Mouse (Mus musculus) gastrocnemius, postnatal 4 days (tissue): ENCODE data around the gene Odf3l1. TPM values are rescaled to one million over a fixed set of nuclear protein-coding genes. Genes with fewer than 3 reads are reported as not detected.
"Not testable (repeated sequence)": the region's sequence is repeated elsewhere in the genome, so short reads cannot be mapped to it uniquely, and the experiment has no call there.

ENCODE experiments used
- DNase-seq, 2 experiments: peaks; one replicate each; pipeline ENCODE4 v3.0.0; 2021 to 2022; ENCODE audit warnings: low spot score in 2 of 2, mixed read lengths in 2 of 2
- long read RNA-seq, 2 experiments: library from polyadenylated mRNA; stranded (forward); transcript quantifications; one replicate each; pipeline ENCODE4 v2.0.0; 2021
- total RNA-seq, 2 experiments: library from RNA; stranded (reverse); gene quantifications; 2 replicates each; pipeline ENCODE4 v1.2.3; 2021

The Odf3l1 gene
- 1 to 10 TPM; 1.1 to 1.6 TPM for total RNA-seq
- long read RNA-seq, experiment 1, partial matches to known transcripts: 1 of 1 reads
- long read RNA-seq, experiment 1, other reads (novel, unspliced or antisense): 0 of 1 reads
- long read RNA-seq, experiment 2, partial matches to known transcripts: 0 of 3 reads
- long read RNA-seq, experiment 2, other reads (novel, unspliced or antisense): 3 of 3 reads

DNA sequence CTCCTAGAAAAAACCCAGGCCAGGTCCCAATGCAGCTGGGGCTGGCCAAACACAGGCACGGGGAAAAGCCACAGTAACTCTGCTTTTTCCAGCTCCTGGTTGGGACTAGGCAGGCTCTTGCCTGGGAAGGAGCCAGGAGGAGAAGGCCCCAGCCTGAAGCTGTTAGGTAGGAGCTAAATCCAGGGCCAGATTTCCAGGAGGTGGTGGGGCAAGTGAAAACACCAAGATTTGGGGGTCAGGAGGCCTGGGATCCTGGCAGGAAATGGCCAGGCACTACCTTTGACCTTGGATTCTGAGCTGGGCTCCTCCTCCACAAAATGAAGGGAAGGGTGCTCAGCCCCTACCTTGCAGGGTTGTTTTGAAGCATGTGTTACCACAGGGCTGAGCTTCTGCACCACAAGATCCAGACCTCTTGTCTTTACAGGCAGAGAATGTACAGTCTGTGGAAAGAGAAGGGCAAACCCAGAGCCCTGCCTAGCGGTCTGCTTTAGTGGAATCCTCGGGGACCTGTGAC, at the start of gene Odf3l1:
TSS of gene Odf3l1 (minus strand) at position 464 of the 514 bp plus-strand sequence.
- DNase-seq: peak in 1 of 2 experiments; percentile 63

DNA sequence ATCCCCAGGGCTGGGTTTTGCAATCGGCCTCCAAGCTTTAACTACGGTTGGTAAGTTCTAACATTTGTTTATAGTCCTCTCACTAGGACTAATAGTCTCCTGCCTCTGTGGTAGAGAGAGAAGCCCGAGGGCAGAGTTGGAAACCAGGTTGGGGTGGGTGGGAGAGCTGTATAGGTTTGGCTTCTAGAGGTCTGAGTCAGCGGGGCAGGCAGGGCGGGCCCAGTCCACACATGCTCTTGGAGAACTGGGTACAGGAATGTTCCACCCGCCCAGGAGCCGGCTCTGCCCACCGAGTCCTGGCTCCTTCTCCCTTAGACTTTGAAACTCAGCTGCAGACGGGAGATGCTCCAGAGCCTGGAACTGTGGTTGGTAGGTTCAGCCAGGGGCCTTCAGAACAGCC, 49.5 kb upstream of the Odf3l1 start:
- no peak for DNase-seq

DNA sequence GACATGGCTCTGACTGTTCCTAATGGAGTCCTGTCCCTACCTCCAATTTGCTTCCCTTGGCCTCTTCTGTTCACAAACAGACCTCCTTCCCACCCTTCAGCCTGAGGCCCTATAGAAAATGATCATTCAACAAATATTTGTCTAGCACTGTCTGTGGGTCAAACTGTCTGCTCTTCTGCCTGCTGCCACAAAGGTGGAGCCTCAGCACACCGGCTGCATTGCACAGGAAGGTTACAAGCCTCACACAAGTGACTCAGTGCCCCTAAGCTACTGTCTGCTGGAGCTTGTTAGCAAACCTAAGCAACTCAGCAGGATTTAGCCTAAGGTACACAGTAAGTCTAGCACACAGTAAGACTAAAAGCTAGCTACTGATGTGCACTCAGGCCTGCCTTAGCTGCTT, 46.5 kb upstream of the Odf3l1 start:
- no peak for DNase-seq

DNA sequence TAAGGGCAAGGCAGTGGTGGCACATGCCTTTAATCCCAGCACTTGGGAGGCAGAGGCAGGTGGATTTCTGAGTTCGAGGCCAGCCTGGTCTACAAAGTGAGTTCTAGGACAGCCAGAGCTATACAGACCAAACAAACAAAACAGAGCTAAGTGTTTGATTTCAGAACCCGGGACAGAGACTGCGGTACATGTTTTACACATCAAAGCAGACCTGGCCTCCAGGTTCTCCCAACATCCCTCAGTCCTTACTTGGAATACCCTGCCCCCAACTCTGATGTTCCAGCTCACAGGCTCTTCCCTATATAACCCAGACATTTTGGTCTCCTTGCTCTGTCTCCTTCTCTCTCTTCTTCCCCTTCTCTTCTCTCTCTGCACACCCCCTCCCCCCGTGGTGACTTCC, 45.5 kb upstream of the Odf3l1 start:
- not testable (repeated sequence) for DNase-seq

DNA sequence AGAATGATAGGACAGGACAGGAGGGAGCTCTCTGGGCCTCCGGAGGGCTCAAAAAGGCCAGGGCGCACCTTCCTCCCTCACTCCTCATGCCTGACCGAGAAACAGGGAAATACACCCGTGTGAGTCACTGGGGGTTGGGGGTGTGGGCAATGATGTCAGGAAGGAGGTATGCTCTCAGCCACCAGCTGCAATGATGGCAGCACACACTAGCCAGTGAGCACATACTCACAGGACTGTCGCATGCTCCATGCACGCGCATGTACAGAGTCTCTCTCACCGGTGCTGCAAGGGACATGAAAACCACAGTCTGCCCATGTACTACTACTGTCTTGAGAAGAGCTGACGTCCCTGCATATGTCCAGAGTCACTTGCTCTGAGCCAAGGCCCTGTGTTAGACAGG, 43.1 kb upstream of the Odf3l1 start:
- no peak for DNase-seq

DNA sequence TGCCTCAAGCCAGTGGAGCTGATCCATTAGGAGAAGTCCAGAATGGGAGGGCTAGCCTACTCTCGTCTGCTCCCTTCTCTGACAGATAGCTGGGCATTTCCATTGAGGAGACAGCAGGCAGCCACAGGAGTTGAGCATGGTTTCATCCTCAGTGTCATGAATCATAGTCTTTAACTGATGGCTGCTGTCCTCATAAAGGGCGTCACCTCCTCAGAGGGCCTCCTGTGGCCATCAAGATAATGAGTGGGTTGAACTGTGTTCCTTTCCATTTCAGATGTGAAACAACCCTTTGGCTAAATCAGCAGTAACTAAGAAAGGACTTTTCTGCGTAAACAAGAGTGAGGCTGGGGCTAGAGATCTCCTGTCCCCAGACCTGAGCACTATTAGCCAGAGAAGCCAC, 39.2 kb upstream of the Odf3l1 start:
- no peak for DNase-seq

DNA sequence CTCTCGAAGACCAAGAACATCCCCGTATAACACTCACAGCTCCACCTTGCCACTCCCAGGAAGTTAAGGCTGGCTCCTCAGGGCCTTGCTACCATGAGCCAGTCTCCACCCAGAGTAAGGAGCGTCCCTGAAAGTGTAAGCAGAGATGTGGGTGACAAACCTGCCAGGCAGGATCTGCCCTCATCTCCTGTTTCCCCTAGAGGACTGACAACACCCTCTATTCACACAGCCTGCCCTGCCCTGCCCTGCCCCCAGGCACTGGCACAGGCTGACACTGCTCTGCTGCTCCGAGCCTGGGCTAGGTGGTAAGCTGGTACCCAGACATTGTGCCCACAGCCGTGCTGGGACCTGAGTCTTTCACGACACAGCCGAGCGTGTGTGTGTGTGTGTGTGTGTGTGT, 36.7 kb upstream of the Odf3l1 start:
- no peak for DNase-seq

DNA sequence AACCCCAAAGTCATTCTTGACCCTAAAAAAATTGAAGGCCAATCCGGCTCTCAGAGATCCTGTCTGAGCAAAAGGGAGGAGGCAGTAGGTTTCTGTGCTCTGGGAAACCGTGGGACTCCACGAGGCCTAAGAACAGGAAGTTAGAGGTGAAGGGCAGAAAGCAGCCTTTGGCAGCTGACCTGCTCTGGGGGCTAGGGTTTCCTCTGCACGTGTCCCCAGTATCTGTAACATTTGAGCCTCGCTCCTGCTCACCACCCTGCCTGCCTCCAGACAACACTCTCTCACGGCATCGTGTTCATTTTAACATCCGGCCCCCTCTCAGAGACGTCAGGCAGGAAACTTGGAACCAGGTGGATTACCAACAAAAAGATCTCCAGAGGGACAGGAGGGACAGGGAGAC, 36.1 kb upstream of the Odf3l1 start:
- no peak for DNase-seq

DNA sequence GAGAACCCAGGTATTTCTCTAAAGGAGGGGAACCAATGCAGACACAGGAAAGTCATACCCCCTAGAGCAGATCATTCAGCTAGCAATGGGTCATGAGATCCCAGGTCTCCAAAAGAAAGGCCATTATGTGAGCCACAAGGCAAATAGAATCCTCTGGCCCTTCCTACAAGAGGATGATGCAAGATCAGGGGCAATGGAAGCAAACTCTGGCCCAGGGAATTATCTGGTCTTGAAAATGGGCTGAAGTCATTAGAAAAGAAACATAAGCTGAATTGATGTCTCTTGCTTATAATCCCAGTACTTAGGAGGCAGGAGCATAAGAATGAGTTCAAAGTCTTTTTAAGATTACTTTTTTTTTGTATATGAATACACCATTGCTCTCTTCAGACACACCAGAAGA, 35.6 kb upstream of the Odf3l1 start:
- no peak for DNase-seq

DNA sequence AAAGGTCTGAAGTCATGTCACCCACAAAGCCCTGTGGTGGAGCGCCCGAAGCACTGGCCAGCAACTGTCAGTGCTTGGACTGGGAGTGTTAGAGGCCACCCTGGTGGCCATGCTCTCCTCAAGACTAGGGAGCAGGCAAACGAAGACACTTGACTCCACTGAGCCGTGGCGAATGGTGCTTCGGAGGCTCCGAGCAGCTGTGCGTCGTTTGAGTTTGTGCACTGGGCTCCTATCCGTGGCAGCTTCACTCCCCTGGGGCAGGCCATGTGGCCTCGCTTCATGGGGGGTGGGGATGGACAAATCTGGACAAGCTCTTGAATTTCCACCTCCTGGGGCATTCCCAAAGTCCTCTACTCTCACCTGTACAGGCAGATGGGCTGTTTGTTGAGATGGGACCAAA, 34.9 kb upstream of the Odf3l1 start:
- no peak for DNase-seq

DNA sequence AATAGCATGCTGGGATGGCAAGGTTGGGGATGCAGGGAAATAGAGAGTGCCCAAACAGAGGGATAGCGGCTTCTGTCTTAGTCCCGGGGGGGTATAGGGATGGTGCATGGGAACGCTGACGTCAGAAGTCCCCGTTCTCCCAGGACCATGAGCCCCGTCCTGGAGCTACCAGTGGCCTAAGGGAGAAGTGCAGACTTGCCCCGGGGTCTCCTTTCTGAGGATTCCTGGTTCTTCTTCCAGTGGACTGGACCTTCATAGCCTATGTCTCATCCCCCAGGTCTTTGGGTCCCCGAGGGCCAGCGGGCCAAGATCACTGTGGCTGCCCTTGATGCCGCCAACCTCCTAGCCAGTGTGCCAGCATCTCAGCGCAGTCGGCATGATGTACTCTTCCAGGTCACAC, 32.3 kb upstream of the Odf3l1 start:
- no peak for DNase-seq

DNA sequence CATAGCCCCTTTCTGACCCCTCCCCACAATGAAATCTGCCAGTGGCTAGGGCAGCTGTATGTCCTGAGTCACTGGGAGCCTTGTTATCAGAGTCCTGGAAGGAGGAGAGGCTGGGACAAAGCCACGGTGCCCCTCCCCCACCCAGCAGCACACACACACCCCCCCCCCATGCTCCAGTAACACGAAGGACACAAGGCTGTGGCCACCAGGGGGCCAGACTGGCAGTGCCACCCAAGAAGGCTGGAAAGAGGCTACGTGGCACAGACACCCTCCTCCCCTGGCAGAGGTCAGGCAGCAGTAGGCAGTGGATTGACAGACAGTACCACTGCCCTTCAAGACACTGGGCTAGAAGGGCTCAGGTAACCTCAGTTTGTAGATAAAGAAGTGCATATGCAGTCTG, 29.5 kb upstream of the Odf3l1 start:
- no peak for DNase-seq

DNA sequence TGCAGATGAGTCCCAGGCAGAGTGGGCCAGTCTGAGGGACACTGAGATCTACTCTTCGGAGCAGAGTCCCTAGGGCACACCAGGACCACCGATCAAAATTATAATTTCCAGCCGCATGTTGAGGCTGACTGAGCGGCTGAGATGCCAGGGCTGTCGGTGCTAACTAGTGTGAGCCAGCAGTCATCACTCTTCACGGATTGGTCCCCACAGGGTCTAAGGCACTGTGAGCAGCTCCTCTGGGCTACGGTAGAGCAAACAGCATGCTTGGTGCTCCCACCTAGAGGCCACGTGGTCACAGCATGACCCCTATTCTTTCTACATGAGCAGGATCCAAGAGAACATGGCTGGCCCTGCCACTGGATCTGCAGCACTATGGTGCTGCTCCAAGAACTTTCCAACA, 28.8 kb upstream of the Odf3l1 start:
- no peak for DNase-seq

DNA sequence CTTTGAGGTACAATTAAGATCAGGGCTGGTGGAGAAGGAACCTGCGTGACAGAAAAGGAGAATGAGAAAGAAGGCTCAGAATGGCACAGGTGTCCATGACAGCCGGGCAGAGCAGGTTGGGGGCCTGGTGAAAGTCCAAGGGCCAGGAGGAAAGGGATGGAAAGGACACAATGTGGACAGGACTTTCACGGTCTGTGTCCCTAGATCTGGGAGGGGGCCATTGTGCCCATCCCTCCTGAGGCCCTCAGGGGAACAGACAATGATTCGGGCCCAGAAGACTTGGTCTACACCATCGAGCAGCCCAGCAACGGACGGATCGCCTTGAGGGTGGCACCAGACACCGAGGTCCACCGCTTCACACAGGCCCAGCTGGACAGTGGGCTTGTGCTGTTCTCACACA, 27.6 kb upstream of the Odf3l1 start:
- DNase-seq: no peak

DNA sequence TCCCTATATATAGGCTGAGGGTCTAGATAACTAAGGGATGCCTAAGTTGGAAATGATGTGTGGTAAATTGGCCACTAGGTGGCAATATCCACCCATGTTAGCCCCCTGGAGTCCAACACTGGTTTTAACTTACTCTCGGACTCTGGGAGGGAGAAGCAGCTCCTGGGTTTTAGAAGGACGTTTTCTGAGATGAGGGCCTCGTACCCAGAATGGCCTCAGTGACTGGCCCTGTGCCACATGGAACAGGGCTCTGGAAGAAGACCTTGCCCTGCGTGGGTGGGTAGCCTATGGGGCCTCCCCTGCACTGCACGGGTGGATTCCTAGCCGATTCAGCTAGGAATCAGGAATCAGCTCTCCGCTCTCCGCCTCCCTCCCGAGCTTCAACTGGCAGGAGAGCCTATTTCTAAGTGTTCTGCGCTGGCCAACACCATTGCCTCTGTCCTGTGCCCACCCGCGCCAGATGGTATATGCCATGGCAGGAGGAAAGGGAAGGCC, 27.1 kb upstream of the Odf3l1 start:
- DNase-seq: peak in 1 of 2 experiments; percentile 50

DNA sequence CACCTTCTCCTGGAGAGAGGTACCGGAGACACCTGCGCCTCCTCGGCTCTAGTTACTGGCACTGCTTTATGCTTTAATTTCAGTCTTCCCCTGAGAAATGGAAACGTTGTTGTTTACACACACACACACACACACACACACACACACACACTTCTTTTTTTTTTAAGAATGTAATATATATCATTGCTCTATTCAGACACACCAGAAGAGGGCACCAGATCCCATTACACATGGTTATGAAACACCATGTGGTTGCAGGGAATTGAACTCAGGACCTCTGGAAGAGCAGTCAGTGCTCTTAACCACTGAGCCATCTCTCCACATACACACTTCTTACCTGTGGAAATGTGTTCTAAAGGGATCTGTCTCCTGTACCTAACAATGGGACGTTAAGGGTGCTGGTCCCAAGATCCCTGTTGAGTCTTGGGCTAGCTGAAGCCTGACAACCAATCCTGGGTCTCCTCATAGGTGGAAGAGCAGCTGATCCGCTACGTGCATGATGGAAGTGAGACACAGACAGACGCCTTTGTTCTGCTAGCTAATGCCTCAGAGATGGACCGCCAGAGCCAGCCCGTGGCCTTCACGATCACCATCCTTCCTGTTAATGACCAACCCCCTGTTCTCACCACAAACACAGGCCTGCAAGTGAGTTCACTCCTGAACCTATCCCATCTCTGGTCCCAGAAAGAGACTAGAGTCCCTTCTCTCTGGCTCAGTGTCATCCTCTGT, 26.2 kb upstream of the Odf3l1 start:
- DNase-seq: no peak

DNA sequence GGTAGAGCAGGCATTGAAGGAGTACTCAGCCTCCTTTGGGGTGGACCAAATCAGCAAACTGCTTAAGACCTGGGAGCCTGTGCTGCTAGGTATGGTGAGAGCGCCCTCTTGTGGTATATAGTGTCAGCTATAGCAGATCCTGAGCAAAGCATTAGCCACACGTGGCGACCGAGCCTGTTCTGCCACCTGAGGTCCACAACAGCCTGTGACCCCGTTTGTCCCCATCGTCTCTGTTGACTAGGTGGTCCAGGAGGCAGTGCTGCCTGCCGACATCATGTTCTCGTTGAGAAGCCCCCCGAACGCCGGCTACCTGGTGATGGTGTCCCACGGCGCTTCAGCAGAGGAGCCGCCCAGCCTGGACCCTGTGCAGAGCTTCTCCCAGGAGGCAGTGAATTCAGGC, 25.3 kb upstream of the Odf3l1 start:
- DNase-seq: peak in 1 of 2 experiments; percentile 74

DNA sequence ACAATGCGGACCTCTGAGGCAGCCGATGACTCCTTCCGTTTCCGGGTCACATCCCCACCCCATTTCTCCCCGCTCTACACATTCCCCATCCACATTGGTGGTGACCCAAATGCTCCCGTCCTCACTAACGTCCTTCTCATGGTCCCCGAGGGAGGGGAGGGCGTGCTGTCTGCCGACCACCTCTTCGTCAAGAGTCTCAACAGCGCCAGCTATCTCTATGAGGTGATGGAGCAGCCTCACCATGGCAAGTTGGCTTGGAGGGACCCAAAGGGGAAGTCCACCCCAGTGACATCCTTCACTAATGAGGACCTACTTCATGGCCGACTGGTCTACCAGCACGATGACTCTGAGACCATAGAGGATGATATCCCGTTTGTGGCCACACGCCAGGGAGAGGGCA, 23.1 kb upstream of the Odf3l1 start:
- DNase-seq: no peak

DNA sequence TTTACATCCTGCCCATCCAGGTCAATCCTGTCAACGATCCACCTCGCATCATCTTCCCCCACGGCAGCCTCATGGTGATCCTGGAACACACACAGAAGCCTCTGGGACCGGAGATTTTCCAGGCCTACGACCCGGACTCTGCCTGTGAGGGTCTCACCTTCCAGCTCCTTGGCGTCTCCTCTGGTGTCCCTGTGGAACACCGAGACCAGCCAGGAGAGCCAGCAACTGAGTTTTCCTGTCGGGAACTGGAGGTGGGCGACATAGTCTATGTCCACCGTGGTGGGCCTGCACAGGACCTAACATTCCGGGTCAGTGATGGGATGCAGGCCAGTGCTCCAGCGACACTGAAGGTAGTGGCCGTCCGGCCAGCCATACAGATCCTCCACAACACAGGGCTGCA, 22.1 kb upstream of the Odf3l1 start:
- DNase-seq: no peak

DNA sequence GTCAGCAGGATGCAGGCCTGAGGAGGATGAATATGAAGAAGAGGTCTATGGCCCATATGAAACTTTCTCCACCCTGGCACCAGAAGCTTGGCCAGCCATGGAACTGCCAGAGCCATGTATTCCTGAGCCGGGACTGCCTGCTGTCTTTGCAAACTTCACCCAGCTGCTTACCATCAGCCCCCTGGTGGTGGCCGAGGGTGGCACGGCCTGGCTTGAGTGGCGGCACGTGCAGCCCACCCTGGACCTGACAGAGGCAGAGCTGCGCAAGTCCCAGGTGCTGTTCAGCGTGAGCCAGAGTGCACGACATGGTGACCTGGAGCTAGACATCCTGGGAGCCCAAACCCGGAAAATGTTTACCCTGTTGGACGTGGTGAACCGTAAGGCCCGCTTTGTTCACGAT, 21.6 kb upstream of the Odf3l1 start:
- DNase-seq: peak in 1 of 2 experiments; percentile 52

DNA sequence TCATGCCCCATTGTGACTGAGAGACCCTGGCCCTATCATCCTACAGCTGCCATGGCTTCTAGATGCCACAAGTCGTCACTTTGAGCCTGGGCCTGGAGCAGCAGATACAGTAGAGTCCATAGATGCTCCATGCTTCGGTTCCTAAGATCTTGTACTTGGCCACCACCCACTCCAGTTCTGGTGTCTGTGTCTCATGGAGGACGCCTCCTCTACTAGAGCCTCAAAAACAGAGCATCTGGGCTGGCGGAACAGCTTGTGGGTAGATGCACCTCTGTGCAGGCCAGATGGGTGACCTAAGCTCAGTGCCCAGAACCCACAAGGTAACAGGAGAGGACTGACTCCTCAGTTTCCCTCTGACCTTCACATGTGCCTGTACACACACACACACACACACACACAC, 19.8 kb upstream of the Odf3l1 start:
- no peak for DNase-seq

DNA sequence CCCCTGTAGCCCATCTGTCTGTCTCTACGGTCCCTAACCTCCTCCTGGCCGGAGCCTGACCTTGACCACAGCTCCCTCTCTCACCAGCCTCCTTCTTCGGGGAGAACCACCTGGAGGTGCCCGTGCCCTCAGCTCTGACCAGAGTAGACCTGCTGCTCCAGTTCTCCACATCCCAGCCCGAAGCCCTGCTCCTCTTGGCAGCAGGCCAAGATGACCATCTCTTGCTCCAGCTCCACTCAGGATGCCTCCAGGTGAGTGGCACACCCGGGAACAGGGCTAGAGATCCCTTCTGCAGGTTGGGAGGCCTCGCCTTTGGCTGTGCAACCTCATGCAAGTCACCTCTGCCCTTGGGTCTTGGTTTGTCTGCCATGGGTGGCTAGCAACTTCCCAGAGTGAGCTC, 19.0 kb upstream of the Odf3l1 start:
- no peak for DNase-seq

DNA sequence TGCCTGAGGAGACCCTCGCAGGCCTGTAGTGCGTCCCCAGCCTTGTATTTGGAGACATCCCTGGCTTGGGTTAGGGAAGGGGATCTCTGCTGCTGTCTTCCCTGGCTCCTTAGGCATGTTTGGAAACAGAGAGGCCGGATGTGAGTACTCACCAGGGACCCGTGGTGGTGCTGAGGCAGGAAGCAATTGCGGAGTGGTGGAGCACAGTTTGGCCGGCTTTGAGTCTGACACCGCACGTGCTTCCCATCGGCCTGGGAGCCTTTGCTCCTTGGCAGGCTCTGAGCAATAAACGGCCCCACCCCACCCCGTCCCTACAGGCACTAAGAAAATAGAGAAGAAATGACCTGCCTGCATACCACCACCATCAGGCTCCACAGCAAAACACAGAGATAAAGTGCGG, 18.3 kb upstream of the Odf3l1 start:
- peak in 1 of 2 experiments; percentile 73 for DNase-seq
